Comparison of ENCODE assay signal across 8 mouse cellular contexts in genomic region chr4:83417820-83418186, GRCm38 (mm10). TPM values are rescaled to one million over a fixed set of nuclear protein-coding genes. Genes with fewer than 3 reads are reported as not detected.
DNase-seq lines count a peak whose midpoint lies in the region; ATAC-seq and TF ChIP-seq lines count a peak whose summit lies in the region.

No protein-coding gene starts in this region.

- WGBS in lung, embryonic 14.5 days: under 1% methylated on average over 30 of the region's 30 CpGs
- under 1% methylated on average over 30 of the region's 30 CpGs for WGBS in embryonic facial prominence, embryonic 15.5 days
- WGBS in limb, embryonic 12.5 days: under 1% methylated on average over 30 of the region's 30 CpGs
- 0% methylated on average over 30 of the region's 30 CpGs for WGBS in neural tube, embryonic 15.5 days

- H3K4me2 ChIP-seq in lung, embryonic 14.5 days: peak overlapping the region; percentile 71
- peak overlapping the region; percentile 50 for H3K4me2 ChIP-seq in embryonic facial prominence, embryonic 15.5 days (replicated peaks)
- H3K4me2 ChIP-seq in limb, embryonic 12.5 days: peak overlapping the region; percentile 76
- peak overlapping the region; percentile 62 for H3K4me2 ChIP-seq in neural tube, embryonic 15.5 days

- peak; percentile 65 for ATAC-seq in lung, embryonic 14.5 days (ENCODE audit: insufficient read depth)
- ATAC-seq in embryonic facial prominence, embryonic 15.5 days (ENCODE audit: insufficient number of reproducible peaks, low FRiP score, low TSS enrichment, low read depth): peak; percentile 32; the same call in 1 of the 2 replicates
- ATAC-seq in limb, embryonic 12.5 days (ENCODE audit: insufficient number of reproducible peaks, insufficient read depth, low FRiP score, low TSS enrichment, low read depth): peak; percentile 53; the same call in 1 of the 2 replicates
- ATAC-seq in neural tube, embryonic 15.5 days (ENCODE audit: low FRiP score): peak; percentile 69; the same call in 1 of the 2 replicates

- H3K27ac ChIP-seq in lung, embryonic 14.5 days (ENCODE audit: low read depth): peak overlapping the region; percentile 91
- peak overlapping the region; percentile 85 for H3K27ac ChIP-seq in embryonic facial prominence, embryonic 15.5 days (replicated peaks)
- H3K27ac ChIP-seq in limb, embryonic 12.5 days: peak overlapping the region; percentile 75; the same call in 1 of the 2 replicates
- H3K27ac ChIP-seq in neural tube, embryonic 15.5 days (replicated peaks): peak overlapping the region; percentile 94

- DNase-seq in lung, embryonic 14.5 days: peak; percentile 36
- DNase-seq in lung, postnatal 10 days: no peak
- no peak for DNase-seq in B cell, adult 2 months
- DNase-seq in layer of hippocampus, adult 9-10 months (ENCODE audit: low spot score): no peak
- no peak for DNase-seq in retina, postnatal 1 day

- peaks cover 10% of the 10 kb centered on the region; the same call in 1 of the 2 replicates for H3K36me3 ChIP-seq in lung, embryonic 14.5 days (ENCODE audit: insufficient read depth)
- H3K36me3 ChIP-seq in embryonic facial prominence, embryonic 15.5 days: peaks cover 1% of the 10 kb centered on the region; the same call in 1 of the 2 replicates
- H3K36me3 ChIP-seq in limb, embryonic 12.5 days: peaks cover 23% of the 10 kb centered on the region
- peaks cover 4% of the 10 kb centered on the region; the same call in 1 of the 2 replicates for H3K36me3 ChIP-seq in neural tube, embryonic 15.5 days

- TF ChIP-seq CTCF in lung, embryonic 14.5 days (IDR thresholded peaks at IDR 0.05; ENCODE audit: low read depth): no peak

- peak overlapping the region; percentile 89 for H3K9ac ChIP-seq in lung, embryonic 14.5 days
- peak overlapping the region; percentile 81 for H3K9ac ChIP-seq in embryonic facial prominence, embryonic 15.5 days
- peak overlapping the region; percentile 87 for H3K9ac ChIP-seq in limb, embryonic 12.5 days (replicated peaks)
- H3K9ac ChIP-seq in neural tube, embryonic 15.5 days (replicated peaks): peak overlapping the region; percentile 88

- H3K4me1 ChIP-seq in lung, embryonic 14.5 days (ENCODE audit: insufficient read depth): 0 out of 2 replicates have a peak, but pooled peaks cover 4% of the 10 kb centered on the region
- peaks cover 9% of the 10 kb centered on the region; the same call in 1 of the 2 replicates for H3K4me1 ChIP-seq in embryonic facial prominence, embryonic 15.5 days
- peaks cover 9% of the 10 kb centered on the region for H3K4me1 ChIP-seq in limb, embryonic 12.5 days (replicated peaks)
- peaks cover 23% of the 10 kb centered on the region for H3K4me1 ChIP-seq in neural tube, embryonic 15.5 days

- no peaks in the 10 kb centered on the region for H3K9me3 ChIP-seq in lung, embryonic 14.5 days (ENCODE audit: low read depth, low read length)
- H3K9me3 ChIP-seq in embryonic facial prominence, embryonic 15.5 days (replicated peaks): no peaks in the 10 kb centered on the region
- no peaks in the 10 kb centered on the region; the same call in 1 of the 2 replicates for H3K9me3 ChIP-seq in limb, embryonic 12.5 days
- no peaks in the 10 kb centered on the region for H3K9me3 ChIP-seq in neural tube, embryonic 15.5 days (replicated peaks)

- H3K4me3 ChIP-seq in lung, embryonic 14.5 days (ENCODE audit: low read depth, low read length): peak overlapping the region; percentile 97
- peak overlapping the region; percentile 97 for H3K4me3 ChIP-seq in embryonic facial prominence, embryonic 15.5 days (replicated peaks)
- H3K4me3 ChIP-seq in limb, embryonic 12.5 days (replicated peaks): peak overlapping the region; percentile 94
- H3K4me3 ChIP-seq in neural tube, embryonic 15.5 days (replicated peaks): peak overlapping the region; percentile 70

- no peaks in the 10 kb centered on the region for H3K27me3 ChIP-seq in lung, embryonic 14.5 days (ENCODE audit: insufficient read depth, low read length)
- no peaks in the 10 kb centered on the region for H3K27me3 ChIP-seq in embryonic facial prominence, embryonic 15.5 days
- no peaks in the 10 kb centered on the region for H3K27me3 ChIP-seq in limb, embryonic 12.5 days
- no peaks in the 10 kb centered on the region for H3K27me3 ChIP-seq in neural tube, embryonic 15.5 days (replicated peaks)

RNA-seq across cellular contexts. Expression of gene Snapc3, which starts 0.3 kb away (rescaled TPM):
- 46.2 and 48.9 TPM in 2 replicates for polyA plus RNA-seq in lung, embryonic 14.5 days (2014; fragmentation: Nextera tagmentation; extraction: Ambion mirVana)
- polyA plus RNA-seq in embryonic facial prominence, embryonic 15.5 days (2015; fragmentation: Nextera tagmentation; extraction: Ambion mirVana): 41.4 and 44.8 TPM in 2 replicates
- polyA plus RNA-seq in limb, embryonic 12.5 days (2016; fragmentation: Nextera tagmentation; extraction: Ambion mirVana): 57.5 and 58.1 TPM in 2 replicates
- polyA plus RNA-seq in neural tube, embryonic 15.5 days (2015; fragmentation: Nextera tagmentation; extraction: Ambion mirVana): 50.7 and 57.7 TPM in 2 replicates
